Mouse (Mus musculus): Measurements from ENCODE around the gene Armh1. TPM values are rescaled to one million over a fixed set of nuclear protein-coding genes. Genes with fewer than 3 reads are reported as not detected.

Armh1 gene
- total RNA-seq (2023) = not detected

DNA sequence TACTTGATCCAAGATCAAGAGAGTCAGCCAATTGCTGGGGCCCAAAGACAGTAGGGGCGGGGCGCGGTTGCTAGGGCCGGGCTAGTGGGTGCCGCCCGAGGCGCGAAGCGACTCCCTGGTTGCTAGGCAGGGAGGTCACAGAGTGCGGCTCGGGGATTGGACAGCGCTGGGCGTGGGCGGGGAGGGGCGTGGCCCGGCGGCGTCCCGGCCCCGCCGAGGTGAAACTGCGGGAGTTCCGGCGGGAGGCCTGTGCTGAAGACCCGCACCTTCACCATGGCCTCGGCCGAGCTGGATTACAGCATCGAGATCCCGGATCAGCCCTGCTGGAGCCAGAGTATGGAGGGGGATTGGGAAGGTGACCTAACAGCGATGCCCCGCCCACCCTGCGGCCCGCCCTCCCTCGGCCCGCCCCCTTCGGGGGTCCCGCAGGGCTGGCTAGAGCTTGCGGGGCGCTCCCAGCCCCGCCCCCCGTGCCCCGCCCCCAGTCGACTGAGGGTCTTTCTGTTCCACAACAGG lies at the start of gene Armh1, which contains the start of gene Tmem53:
Gene Armh1 (minus strand): TSS at position 325 of the 516 bp plus-strand sequence.
Gene Tmem53 (plus strand): TSS at position 151 of the 516 bp plus-strand sequence.

DNA sequence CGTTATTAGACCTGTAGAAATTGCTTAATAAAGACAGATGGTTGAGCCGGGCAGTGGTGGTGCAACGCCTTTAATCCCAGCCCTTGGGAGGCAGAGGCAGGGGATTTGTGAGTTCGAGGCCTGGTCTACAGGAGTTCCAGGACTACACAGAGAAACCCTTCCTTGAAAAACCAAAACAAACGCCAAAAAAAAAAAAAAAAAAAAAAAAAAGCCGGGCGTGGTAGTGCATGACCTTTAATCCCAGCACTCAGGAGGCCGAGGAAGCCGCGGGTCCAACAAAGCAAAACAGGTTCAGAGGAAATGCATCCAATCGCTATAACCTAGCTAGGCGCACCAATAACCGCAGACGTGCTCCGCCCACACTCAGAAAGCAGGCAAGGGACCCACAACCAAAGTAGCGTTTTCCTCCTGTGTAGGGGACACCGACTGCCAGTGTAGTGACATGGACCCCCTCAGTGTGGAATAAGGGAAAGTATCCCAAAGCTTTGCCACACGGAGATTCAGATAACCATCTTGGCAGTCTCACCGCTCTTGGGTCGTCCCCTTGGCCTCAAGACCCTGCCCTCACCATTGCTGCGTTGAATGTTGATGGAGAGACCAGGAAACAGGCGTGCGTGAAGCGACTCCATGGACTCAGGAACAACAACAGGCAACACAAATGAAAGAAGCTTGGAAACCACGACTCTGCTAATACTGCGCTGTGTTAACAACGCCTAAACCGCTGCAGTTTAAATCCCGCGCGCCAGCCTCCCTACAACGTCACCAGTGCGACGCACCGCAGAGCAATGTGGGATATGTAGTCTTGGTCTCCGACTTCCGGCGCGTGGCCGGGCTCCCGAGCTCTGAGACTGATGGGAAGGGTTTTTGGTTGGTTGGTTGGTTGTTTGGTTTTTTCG lies 69.8 kb downstream of the Armh1 start, which contains the start of gene Kif2c:
Gene Kif2c (minus strand): TSS at position 777 of the 896 bp plus-strand sequence.

Other genes with a start within 250 kb of the Armh1 start
- 27.5 TPM for gene Eif2b3, start 232.7 kb downstream of the Armh1 start, total RNA-seq (2023)
- gene Ptch2, start 156.1 kb downstream of the Armh1 start, total RNA-seq (2023) = 0.21 TPM
- 22.4 TPM for gene Btbd19, start 126.4 kb downstream of the Armh1 start, total RNA-seq (2023)
- gene Tctex1d4, start 125.3 kb downstream of the Armh1 start, total RNA-seq (2023) = not detected
- 57.1 TPM for gene Plk3, start 118.2 kb downstream of the Armh1 start, total RNA-seq (2023)
- 2,782 TPM for gene Rps8, start 95.9 kb downstream of the Armh1 start, total RNA-seq (2023)
- not detected for gene Kif2c, start 69.5 kb downstream of the Armh1 start, total RNA-seq (2023)
- gene Tmem53, start 174 bp downstream of the Armh1 start, total RNA-seq (2023) = not detected
- 171 TPM for gene Rnf220, start 244.9 kb upstream of the Armh1 start, total RNA-seq (2023)